Mouse (Mus musculus): ENCODE results near the gene Ost4. TPM values are rescaled to one million over a fixed set of nuclear protein-coding genes. Genes with fewer than 3 reads are reported as not detected.

Ost4 gene
- polyA plus RNA-seq, 1 experiment = 422 TPM

- WGBS = 91% methylated on average over 9 of the region's 9 CpGs
- Histone ChIP-seq H3K4me1 (ENCODE audit: control insufficient read depth, insufficient read depth, low read length) (no peaks in the 10 kb centered on the region; the same call in 1 of the 2 replicates), H3K27me3 (replicated peaks; ENCODE audit: control insufficient read depth, insufficient read depth, low read length) (no peaks in the 10 kb centered on the region), H3K36me3 (ENCODE audit: control insufficient read depth, insufficient read depth, low read length) (peaks cover 9% of the 10 kb centered on the region), H3K27ac (ENCODE audit: insufficient read depth, low read depth, low read length) (no peak overlapping the region), H3K4me3 (ENCODE audit: insufficient read depth, low read depth, low read length) (no peak overlapping the region)
- DNase-seq = no peak
- TF ChIP-seq POLR2A (IDR thresholded peaks at IDR 0.05; ENCODE audit: low read depth, low read length) (no peak), CTCF (conservative IDR thresholded peaks at IDR 0.05; ENCODE audit: insufficient read depth, insufficient read length, low read depth, low read length) (no peak)
Measured at GRCm38 (mm10) chr5:30872574-30872973, 35.0 kb downstream of the Ost4 start.

DNA sequence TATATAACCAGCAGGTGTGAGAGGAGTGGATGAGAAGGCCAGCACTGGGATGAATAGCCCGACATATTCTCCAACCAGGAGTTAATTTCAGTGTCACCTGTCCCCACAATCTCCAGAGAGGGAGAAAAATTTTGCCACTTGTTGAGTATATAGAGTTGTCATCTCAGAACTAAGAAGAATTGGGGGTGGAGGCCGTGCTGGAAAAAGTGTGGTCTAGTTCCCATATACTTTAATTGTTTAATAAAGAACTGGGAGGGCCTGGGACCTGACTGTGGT lies 37.5 kb downstream of the Ost4 start:
- no peak for DNase-seq
- Histone ChIP-seq H3K36me3 (ENCODE audit: control insufficient read depth, insufficient read depth, low read length) (peaks cover 4% of the 10 kb centered on the region), H3K27me3 (replicated peaks; ENCODE audit: control insufficient read depth, insufficient read depth, low read length) (no peaks in the 10 kb centered on the region), H3K27ac (ENCODE audit: insufficient read depth, low read depth, low read length) (0 out of 2 replicates have a peak overlapping the region, but pooled peaks have one; percentile 40), H3K4me1 (ENCODE audit: control insufficient read depth, insufficient read depth, low read length) (no peaks in the 10 kb centered on the region; the same call in 1 of the 2 replicates), H3K4me3 (ENCODE audit: insufficient read depth, low read depth, low read length) (peak overlapping the region; percentile 96)
- 7% methylated on average over 2 of the region's 2 CpGs for WGBS
- TF ChIP-seq CTCF (conservative IDR thresholded peaks at IDR 0.05; ENCODE audit: insufficient read depth, insufficient read length, low read depth, low read length) (no peak), POLR2A (IDR thresholded peaks at IDR 0.05; ENCODE audit: low read depth, low read length) (no peak)

DNA sequence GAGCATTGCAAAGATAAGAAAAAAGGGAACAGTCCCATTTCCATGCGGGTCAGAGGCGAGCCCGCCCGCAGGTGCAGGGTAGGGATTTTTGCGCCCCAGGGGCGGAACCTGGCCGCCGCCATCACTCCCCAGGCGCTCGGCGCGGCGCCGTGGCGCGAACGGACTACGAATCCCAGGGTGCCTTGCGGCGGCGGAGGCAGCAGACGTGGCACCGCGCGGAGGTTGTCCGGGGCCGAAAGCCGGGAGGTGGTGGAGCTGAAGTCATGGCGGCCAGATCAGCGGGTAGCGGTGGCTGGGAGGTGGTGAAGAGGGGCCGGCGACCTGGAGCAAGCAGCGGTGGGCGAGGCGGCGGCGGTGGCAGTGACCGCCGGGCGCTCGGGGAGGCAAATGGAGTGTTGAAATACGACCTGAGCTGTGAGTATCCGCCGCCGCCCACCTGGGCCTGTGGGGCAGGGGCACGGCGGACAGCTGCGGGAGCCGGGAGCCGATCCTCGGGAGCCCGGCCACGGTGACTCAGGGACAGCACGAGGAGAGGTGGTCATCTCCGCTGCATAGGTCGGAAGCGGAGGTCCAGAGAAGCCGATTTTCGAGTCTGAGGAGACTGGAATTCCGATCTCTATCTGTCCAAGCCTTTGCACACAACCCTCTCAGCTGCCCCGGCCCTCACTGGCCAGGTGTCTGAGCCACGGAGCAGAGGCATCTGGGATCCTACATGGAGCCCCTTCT lies 38.0 kb downstream of the Ost4 start:
- Histone ChIP-seq H3K27me3 (replicated peaks; ENCODE audit: control insufficient read depth, insufficient read depth, low read length) (no peaks in the 10 kb centered on the region), H3K4me1 (ENCODE audit: control insufficient read depth, insufficient read depth, low read length) (no peaks in the 10 kb centered on the region; the same call in 1 of the 2 replicates), H3K36me3 (ENCODE audit: control insufficient read depth, insufficient read depth, low read length) (peaks cover 3% of the 10 kb centered on the region), H3K4me3 (ENCODE audit: insufficient read depth, low read depth, low read length) (peak overlapping the region; percentile 96), H3K27ac (ENCODE audit: insufficient read depth, low read depth, low read length) (peak overlapping the region; percentile 40)
- peak; percentile 95 for DNase-seq
- TF ChIP-seq POLR2A (IDR thresholded peaks at IDR 0.05; ENCODE audit: low read depth, low read length) (peak; percentile 55), CTCF (conservative IDR thresholded peaks at IDR 0.05; ENCODE audit: insufficient read depth, insufficient read length, low read depth, low read length) (no peak)
- WGBS = under 1% methylated on average over 63 of the region's 63 CpGs

GRCm38 (mm10) chr5:30868981-30869380 lies 38.6 kb downstream of the Ost4 start:
- 12% methylated on average over 9 of the region's 9 CpGs for WGBS
- peak; percentile 34 for DNase-seq
- TF ChIP-seq POLR2A (IDR thresholded peaks at IDR 0.05; ENCODE audit: low read depth, low read length) (no peak), CTCF (conservative IDR thresholded peaks at IDR 0.05; ENCODE audit: insufficient read depth, insufficient read length, low read depth, low read length) (no peak)
- Histone ChIP-seq H3K27ac (ENCODE audit: insufficient read depth, low read depth, low read length) (0 out of 2 replicates have a peak overlapping the region, but pooled peaks have one; percentile 10), H3K27me3 (replicated peaks; ENCODE audit: control insufficient read depth, insufficient read depth, low read length) (no peaks in the 10 kb centered on the region), H3K4me3 (ENCODE audit: insufficient read depth, low read depth, low read length) (peak overlapping the region; percentile 96), H3K36me3 (ENCODE audit: control insufficient read depth, insufficient read depth, low read length) (peaks cover 1% of the 10 kb centered on the region; the same call in 1 of the 2 replicates), H3K4me1 (ENCODE audit: control insufficient read depth, insufficient read depth, low read length) (no peaks in the 10 kb centered on the region; the same call in 1 of the 2 replicates)

GRCm38 (mm10) chr5:30867712-30868111 lies 39.9 kb downstream of the Ost4 start, which contains the start of gene Tmem214:
Gene Tmem214, plus strand, starts transcription at chr5:30868012.
- no peak for DNase-seq
- Histone ChIP-seq H3K27me3 (replicated peaks; ENCODE audit: control insufficient read depth, insufficient read depth, low read length) (no peaks in the 10 kb centered on the region), H3K36me3 (ENCODE audit: control insufficient read depth, insufficient read depth, low read length) (no peaks in the 10 kb centered on the region), H3K4me3 (ENCODE audit: insufficient read depth, low read depth, low read length) (no peak within 1 kb of the TSS), H3K4me1 (ENCODE audit: control insufficient read depth, insufficient read depth, low read length) (no peaks in the 10 kb centered on the region; the same call in 1 of the 2 replicates), H3K27ac (ENCODE audit: insufficient read depth, low read depth, low read length) (no peak within 1 kb of the TSS)
- TF ChIP-seq CTCF (conservative IDR thresholded peaks at IDR 0.05; ENCODE audit: insufficient read depth, insufficient read length, low read depth, low read length) = no peak
- no peak for TF ChIP-seq POLR2A (IDR thresholded peaks at IDR 0.05; ENCODE audit: low read depth, low read length)
- 96% methylated on average over 3 of the region's 3 CpGs for WGBS

DNA sequence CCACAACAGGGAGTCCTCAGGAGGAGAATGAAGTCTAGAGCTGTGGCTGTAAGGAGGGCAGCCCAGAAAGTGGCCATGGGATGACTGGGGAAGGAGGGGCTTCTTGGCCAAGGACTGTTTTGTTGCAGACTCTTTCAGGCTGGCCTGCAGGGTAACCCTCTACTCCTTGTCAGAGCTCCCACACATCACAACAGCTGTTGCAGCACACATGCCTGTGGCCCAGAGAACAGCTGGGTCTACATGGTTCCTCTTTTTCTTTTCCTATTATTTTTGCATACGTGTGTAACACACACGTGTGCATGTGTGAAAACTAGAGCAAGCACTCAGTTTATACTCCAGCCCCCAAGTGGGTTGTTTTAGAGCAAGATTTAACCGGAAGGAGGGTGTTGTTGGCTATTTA lies 40.7 kb downstream of the Ost4 start:
- H3K27me3 ChIP-seq (replicated peaks; ENCODE audit: control insufficient read depth, insufficient read depth, low read length) = no peaks in the 10 kb centered on the region
- no peak for TF ChIP-seq POLR2A (IDR thresholded peaks at IDR 0.05; ENCODE audit: low read depth, low read length)
- TF ChIP-seq CTCF (conservative IDR thresholded peaks at IDR 0.05; ENCODE audit: insufficient read depth, insufficient read length, low read depth, low read length) = no peak
- no peak for DNase-seq
- H3K27ac ChIP-seq (ENCODE audit: insufficient read depth, low read depth, low read length) = no peak overlapping the region
- no peak overlapping the region for H3K4me3 ChIP-seq (ENCODE audit: insufficient read depth, low read depth, low read length)
- no peaks in the 10 kb centered on the region; the same call in 1 of the 2 replicates for H3K4me1 ChIP-seq (ENCODE audit: control insufficient read depth, insufficient read depth, low read length)
- 90% methylated on average over 3 of the region's 3 CpGs for whole genome bisulfite sequencing
- no peaks in the 10 kb centered on the region for H3K36me3 ChIP-seq (ENCODE audit: control insufficient read depth, insufficient read depth, low read length)

- Histone ChIP-seq H3K36me3 (ENCODE audit: control insufficient read depth, insufficient read depth, low read length) (no peaks in the 10 kb centered on the region), H3K27me3 (replicated peaks; ENCODE audit: control insufficient read depth, insufficient read depth, low read length) (no peaks in the 10 kb centered on the region), H3K27ac (ENCODE audit: insufficient read depth, low read depth, low read length) (no peak overlapping the region), H3K4me1 (ENCODE audit: control insufficient read depth, insufficient read depth, low read length) (no peaks in the 10 kb centered on the region), H3K4me3 (ENCODE audit: insufficient read depth, low read depth, low read length) (no peak overlapping the region)
- TF ChIP-seq POLR2A (IDR thresholded peaks at IDR 0.05; ENCODE audit: low read depth, low read length) (no peak), CTCF (conservative IDR thresholded peaks at IDR 0.05; ENCODE audit: insufficient read depth, insufficient read length, low read depth, low read length) (no peak)
- no peak for DNase-seq
- 72% methylated on average over 15 of the region's 15 CpGs for WGBS
Measured at GRCm38 (mm10) chr5:30864322-30864721, 43.3 kb downstream of the Ost4 start.
